Mouse (Mus musculus) A20 (cell line): Measurements from ENCODE around the gene Capn10.

Experiments
- DNase-seq: peaks from one replicate; pipeline ENCODE4 v3.0.0-alpha.2; 2011; ENCODE audit warnings: low read depth, low spot score

Gene Capn10

DNA sequence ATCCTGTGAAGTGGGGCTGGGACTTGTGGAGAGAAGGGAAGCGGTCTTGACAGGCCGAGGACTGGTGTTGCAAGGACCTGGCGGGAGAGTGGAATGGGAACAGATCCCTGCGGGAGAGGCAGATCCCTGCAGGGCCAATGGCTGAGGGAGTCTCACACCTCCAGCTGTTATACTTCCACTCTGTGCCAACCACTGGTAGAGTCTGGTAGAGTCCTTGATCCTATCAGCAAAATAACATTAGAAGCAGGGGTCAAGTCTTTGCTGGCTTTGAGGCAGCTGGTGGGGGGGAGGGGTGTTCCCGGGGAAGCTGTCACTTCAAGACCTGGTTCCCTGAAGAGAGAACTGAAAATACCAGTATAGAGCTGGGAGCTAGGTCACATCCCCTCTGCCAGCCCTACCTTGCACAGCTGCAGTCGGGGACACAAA lies 42.0 kb downstream of the Capn10 start:
- no peak for DNase-seq

DNA sequence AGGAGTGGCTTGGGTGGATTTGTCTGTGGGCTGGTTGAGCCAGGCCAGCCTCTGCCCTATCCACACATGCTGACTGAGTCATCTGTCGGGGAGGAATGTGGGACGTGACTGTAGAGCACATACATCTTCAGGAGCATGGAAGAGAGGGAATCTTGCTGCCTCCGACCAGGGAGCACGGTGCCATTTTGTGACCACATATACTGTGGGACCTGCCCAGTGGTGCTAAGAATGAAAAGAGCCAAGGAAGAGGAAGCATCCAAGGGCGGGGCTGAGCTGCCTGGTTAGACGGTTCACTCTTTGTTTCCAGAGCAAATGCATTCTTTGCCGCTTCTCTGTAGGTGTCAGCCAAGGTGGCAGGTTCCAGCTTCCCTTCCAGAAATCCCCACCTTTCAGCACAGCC lies 44.5 kb downstream of the Capn10 start:
- no peak for DNase-seq

DNA sequence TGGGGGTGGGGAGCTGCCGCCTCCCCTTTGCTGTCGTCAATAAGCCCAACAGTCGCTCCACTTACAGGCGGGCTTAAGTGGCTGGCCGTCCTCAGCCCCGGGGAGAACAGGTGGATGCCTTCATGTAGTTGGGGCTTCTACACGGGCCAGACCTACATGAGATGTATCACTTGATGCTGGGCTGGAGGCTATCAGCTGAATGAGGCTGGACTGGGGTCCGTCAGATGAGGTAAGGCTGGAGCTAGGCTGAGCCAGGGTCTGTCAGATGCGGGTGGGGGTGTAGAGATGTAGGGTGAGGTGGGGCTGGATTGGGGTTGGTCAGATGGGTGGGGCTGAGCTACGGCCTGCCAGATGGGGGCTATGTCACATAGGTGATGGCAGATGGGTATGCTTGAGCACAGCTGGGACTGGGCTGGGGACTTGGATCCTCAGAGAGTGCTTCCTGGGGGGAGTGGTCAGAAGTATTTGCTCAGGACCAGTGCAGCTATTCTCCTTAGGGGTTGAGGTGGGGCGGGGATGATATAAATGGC lies 45.0 kb downstream of the Capn10 start:
- no peak for DNase-seq

DNA sequence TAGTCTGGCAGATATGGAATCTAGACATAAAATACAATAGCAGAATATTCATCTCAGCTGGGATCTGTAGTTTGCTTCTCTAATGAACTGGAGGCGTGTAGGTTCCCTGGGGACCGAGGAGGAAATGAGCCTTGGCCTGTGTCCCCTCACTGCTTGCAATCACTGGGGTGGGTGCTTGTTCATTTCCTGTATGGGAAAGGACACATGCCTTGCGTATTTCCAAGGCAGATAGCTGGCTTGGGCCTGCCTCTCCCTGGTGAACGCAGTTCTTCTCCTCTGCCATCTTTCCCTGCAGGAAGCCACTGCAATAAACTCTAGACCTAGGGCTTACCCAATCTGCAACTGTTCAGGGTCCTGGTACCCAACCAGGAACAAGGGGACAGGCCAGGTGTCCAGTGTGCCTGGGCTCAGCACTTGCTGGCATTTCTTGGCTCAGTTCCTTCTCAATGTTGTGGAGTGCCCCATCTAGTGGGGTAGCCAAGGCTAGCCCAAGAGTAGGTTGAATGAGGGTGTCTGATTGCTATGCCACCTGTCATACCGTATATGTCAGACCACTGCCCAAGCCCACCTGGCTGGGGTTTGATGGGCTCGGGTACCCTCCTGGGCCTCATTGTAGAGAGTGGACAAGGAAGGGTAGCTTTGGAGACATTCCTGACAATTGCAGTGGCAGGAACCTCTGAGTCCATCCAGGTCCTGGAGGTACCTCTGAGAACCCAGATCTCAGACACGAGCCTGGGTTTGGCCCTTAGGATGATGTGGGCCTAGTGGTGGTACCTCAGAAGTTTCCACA lies 47.1 kb downstream of the Capn10 start:
- no peak for DNase-seq

DNA sequence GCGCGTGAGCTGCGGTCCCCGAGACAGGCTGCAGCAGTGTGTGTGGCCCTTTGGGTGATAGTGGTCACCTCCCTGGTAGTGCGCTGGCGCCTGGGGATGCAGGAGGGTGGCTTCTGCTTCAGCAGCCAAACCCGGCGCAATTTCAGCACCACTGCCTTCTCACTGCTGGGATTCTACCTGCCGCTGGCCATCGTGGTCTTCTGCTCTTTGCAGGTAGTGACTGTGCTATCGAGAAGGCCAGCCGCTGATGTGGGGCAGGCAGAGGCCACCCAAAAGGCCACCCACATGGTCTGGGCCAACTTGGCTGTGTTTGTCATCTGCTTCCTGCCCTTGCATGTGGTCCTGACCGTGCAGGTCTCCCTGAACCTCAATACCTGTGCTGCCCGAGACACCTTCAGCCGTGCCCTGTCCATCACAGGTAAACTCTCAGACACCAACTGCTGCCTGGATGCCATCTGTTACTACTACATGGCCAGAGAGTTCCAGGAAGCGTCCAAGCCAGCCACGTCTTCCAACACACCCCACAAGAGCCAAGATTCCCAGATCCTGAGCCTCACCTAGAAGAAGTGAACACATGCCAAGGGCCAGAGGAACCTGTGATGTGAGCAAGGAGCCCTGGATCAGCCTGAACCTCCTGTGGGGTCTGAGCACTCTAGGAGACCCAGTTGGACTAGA lies 48.9 kb downstream of the Capn10 start:
- no peak for DNase-seq

DNA sequence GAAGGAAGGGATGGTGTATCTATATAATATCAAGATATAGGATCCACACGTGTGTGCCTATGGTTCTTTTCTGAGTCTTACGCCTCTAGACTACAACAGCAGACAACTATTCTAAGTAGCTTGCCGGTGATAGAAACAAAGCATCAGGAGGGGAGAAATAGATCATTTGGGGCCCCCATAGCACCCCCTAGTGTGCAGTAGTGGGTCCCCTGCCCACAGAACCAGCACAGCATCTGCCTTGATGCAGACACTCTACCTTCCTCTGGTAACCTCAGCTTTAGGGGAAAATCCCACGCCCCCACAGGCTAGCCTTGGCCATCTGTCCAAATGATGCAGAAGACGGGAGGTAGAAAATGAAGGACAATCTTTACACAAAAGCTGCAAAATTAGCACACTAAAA lies 50.8 kb downstream of the Capn10 start:
- peak; percentile 30 for DNase-seq

DNA sequence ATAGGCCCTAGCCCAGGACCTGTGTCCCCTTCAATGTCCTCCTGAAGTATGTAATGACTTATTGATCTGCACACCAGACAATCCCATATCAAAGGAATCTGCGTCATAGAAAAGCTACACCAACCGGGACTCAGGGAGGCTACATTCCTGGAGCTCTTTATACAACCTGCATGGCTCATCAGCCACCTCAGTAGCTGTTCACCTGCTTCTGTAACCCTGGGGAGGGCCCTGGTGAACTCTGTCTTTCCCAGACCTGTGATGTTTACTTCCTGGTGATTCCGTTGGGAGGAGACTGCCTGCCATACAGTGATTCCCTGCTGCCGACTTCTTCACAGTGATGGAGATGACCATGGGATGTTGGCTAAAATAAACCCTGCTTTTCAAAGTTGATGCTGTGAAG lies 54.7 kb downstream of the Capn10 start:
- no peak for DNase-seq

DNA sequence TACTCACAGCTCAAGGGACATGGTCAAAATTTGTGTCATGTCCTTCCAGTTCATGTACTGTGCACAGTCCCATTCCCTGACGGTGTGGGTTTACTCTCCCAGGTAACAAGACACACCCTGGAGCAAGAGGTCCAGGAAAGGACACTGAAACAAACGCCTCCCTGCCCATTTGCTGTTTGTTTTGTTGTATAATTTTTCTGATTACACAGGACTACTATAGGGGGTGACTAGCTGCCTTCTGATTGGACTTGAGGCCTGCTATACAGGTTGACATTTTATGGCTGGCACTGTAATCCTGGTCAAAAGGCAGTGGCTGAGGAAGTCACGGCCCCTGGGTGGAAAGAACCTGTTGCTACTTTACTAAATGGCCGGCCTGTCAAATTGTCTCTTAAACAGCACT lies 55.7 kb downstream of the Capn10 start:
- no peak for DNase-seq

DNA sequence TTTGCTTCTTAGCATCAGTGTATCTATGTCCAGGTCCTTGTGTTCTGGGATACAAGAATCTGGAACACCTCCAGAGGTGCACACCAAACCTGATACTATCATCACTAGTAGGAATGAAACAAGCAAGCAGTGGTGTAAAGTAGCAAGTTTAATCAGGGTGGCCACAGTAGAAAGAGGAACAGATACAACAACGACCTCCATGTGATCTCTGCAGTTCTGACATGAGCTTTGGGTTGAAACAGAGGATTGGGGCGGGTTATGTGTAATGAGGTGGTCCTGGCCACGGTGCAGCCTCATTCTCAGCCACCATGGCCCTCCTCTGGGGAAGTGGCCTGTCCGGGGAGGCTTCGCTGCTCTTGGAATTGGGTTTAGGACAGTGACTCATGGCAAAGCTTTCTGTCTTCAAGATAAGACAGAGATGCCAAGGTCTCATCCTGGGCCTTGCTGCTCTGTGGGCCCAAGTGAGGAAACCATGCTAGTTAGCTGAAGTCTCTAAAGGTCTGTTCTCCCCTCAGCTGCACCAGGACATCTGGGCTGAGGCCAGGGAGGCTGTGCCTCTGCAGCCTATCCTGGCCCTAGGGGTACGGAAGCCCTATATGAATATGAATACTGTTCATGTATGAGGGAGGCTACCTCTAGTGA lies 58.2 kb downstream of the Capn10 start:
- DNase-seq = peak; percentile 47

DNA sequence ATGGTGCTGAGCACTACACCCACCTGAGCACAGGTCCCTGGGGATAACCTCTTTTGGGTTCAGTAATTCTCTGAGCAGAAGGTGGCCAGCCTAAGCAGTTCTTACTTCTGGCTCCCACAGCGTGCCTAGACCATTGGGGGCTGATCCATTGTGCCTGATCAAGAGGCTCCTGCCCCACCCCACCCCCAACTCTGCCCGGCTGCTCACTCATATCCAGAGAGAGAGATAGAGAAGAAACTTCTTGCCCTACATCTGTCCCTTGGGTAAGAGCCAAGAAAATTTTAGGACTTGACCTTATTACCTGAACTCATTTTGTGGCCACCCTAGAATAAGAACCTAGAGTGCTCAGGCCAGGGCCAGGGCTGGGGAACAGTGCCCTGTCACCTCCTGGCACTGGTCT lies 58.7 kb downstream of the Capn10 start:
- DNase-seq = peak; percentile 30
